Mouse (Mus musculus): ENCODE measurements around the gene Nfkb1. TPM values are rescaled to one million over a fixed set of nuclear protein-coding genes. Genes with fewer than 3 reads are reported as not detected.
A peak's percentile ranks its signal among the peaks of the same experiment; 100 is the strongest.

Gene Nfkb1
- polyA plus RNA-seq, 1 experiment from 2014 or later = 35.9 TPM

DNA sequence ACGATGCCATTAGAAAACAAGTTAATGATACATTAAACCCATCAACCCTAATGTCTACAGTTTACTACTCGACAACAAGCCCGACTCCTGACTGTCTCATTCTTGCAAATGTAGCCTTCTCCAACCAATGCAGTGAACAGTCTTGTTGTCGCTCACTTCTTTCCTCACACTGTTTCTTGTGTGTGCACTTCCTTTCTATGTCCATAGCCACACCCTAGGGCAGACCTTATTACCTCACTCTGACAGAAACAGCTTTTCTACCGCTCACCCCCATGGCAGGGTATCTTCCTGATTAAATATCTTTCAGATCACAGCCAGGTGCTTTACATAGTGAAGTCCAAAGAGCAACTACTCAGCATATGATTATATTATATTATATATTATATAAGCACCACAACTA is 15.9 kb downstream of the Nfkb1 start:
- no peak overlapping the region for H3K4me2 ChIP-seq (replicated peaks; ENCODE audit: low read depth, low read length)
- TF ChIP-seq CTCF (IDR thresholded peaks at IDR 0.05) (no peak), EP300 (IDR thresholded peaks at IDR 0.05) (no peak)
- no peak overlapping the region for H3K27ac ChIP-seq (ENCODE audit: low read length)
- 82% methylated on average over 5 of the region's 5 CpGs for WGBS
- peaks cover 13% of the 10 kb centered on the region; the same call in 1 of the 2 replicates for H3K4me1 ChIP-seq (ENCODE audit: insufficient read depth, low read depth, low read length)
- H3K27me3 ChIP-seq (replicated peaks; ENCODE audit: insufficient read depth, low read length) = no peaks in the 10 kb centered on the region
- no peaks in the 10 kb centered on the region for H3K36me3 ChIP-seq (ENCODE audit: insufficient read depth, low read length)
- DNase-seq (ENCODE audit: low spot score) (no peak), ATAC-seq (no peak)
- no peak overlapping the region for H3K9ac ChIP-seq (replicated peaks; ENCODE audit: low read depth)
- H3K4me3 ChIP-seq (ENCODE audit: low read depth, low read length) = no peak overlapping the region
- no peaks in the 10 kb centered on the region for H3K9me3 ChIP-seq (ENCODE audit: low read length)

DNA sequence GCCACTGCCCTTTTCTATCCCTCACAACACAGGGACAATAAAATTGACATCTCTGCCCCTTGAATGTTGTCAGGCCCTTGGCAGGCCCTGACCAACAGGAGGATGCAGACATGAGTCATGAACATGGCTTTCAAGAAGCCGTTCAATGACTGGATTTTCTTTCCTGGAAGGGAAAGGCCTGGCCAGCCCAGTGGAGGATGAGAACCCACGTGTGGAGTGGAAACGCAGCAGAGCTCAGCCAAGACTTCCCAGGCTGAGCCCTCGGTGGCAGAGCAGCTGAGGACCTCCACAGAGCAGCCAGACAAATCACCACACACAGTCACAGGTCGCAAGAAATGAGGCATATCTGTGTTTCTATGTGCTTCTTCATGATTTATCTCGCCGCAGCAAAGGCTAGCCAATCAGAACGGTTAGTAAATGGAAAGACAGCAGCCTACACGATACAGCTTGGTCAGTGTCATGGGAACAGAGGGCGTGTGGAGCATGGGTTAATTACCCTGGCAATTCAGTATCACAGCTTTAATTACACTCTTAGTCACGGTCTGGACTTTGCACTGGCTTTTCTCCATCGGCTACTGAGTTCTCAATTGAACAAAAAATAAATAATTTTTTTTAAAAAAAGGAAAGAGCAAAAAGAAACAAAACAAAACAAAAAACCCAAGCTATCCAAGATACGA is 16.5 kb downstream of the Nfkb1 start:
- H3K27ac ChIP-seq (ENCODE audit: low read length) = no peak overlapping the region

DNA sequence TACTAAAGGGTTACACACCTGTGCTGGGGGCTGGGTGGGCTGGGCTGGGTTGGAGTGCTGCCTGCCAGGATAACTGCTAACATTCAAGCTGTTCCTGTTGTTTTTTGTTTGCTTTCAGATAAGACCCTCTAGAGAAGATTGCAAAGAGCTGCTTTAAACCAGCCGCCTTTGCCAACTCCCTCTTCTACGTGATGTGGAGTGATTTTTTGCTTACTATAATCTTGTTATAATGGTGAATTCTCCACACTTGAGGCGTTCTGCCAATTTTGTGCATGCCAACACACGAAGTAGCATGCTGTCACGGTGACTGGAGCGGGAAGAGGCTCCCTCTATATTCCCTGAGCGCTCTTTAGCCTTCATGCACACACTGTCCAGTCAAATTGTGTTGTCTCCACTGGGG is 17.7 kb downstream of the Nfkb1 start:
- Histone ChIP-seq H3K4me1 (ENCODE audit: insufficient read depth, low read depth, low read length) (peaks cover 13% of the 10 kb centered on the region; the same call in 1 of the 2 replicates), H3K4me2 (replicated peaks; ENCODE audit: low read depth, low read length) (peak overlapping the region; percentile 19; the same call in 1 of the 2 replicates), H3K27me3 (replicated peaks; ENCODE audit: insufficient read depth, low read length) (no peaks in the 10 kb centered on the region), H3K9me3 (ENCODE audit: low read length) (no peaks in the 10 kb centered on the region), H3K9ac (replicated peaks; ENCODE audit: low read depth) (no peak overlapping the region), H3K4me3 (ENCODE audit: low read depth, low read length) (no peak overlapping the region), H3K27ac (ENCODE audit: low read length) (peak overlapping the region; percentile 60; the same call in 1 of the 2 replicates), H3K36me3 (ENCODE audit: insufficient read depth, low read length) (no peaks in the 10 kb centered on the region)
- TF ChIP-seq EP300 (IDR thresholded peaks at IDR 0.05) = peak; percentile 89
- TF ChIP-seq CTCF (IDR thresholded peaks at IDR 0.05) = no peak
- peak; percentile 87 for ATAC-seq
- WGBS = 38% methylated on average over 7 of the region's 7 CpGs
- DNase-seq (ENCODE audit: low spot score) = peak; percentile 92

More for the DNA sequence above, 16.5 kb downstream of the Nfkb1 start:
- WGBS = 44% methylated on average over 13 of the region's 13 CpGs
- Histone ChIP-seq H3K9me3 (ENCODE audit: low read length) (no peaks in the 10 kb centered on the region), H3K4me3 (ENCODE audit: low read depth, low read length) (no peak overlapping the region), H3K27me3 (replicated peaks; ENCODE audit: insufficient read depth, low read length) (no peaks in the 10 kb centered on the region), H3K9ac (replicated peaks; ENCODE audit: low read depth) (no peak overlapping the region), H3K4me1 (ENCODE audit: insufficient read depth, low read depth, low read length) (peaks cover 13% of the 10 kb centered on the region; the same call in 1 of the 2 replicates), H3K36me3 (ENCODE audit: insufficient read depth, low read length) (no peaks in the 10 kb centered on the region), H3K4me2 (replicated peaks; ENCODE audit: low read depth, low read length) (no peak overlapping the region)
- DNase-seq (ENCODE audit: low spot score) = peak; percentile 55
- TF ChIP-seq CTCF (IDR thresholded peaks at IDR 0.05) (no peak), EP300 (IDR thresholded peaks at IDR 0.05) (no peak)
- ATAC-seq = peak; percentile 8; the same call in 1 of the 2 replicates

DNA sequence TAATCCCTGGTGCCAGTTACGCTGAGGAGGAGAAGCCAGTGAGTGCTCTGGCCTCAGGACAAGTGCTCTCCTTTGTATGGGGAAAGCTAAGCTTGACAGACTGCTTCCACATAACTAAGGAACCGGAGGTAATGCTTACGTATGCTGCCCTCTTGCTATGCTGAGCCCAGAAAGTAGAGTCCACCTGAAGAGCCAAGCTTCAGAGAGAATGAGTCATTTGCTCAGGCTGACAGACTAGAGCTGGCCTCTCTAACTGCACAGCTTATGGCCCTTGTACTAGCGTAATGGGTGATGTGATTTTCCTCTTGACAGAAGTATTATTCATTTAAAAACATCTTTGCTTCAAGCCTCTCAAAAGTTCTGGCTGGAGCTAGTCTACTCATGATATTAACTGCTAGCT is 18.3 kb downstream of the Nfkb1 start:
- ATAC-seq = peak; percentile 93
- 63% methylated on average over 4 of the region's 4 CpGs for WGBS

DNA sequence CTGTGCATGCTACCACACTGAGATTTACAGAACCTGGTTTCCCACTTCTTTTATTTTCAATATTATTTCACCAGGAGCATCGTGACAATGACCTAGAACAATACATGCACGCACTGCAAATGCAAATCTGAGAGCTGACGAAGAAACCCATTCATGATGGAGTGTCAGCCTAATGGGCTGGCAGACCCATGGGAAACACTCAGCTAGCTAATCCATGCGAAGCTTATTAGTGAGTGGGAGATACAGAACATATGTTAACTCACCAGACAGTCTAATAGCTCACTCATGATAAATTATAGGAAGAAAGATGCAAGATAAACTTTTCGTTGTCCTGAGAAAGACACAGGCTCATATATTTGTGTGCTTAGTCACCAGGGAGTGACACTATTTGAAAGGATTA is 19.2 kb downstream of the Nfkb1 start:
- Histone ChIP-seq H3K4me3 (ENCODE audit: low read depth, low read length) (no peak overlapping the region), H3K9ac (replicated peaks; ENCODE audit: low read depth) (no peak overlapping the region), H3K4me2 (replicated peaks; ENCODE audit: low read depth, low read length) (no peak overlapping the region), H3K27me3 (replicated peaks; ENCODE audit: insufficient read depth, low read length) (no peaks in the 10 kb centered on the region), H3K9me3 (ENCODE audit: low read length) (no peaks in the 10 kb centered on the region), H3K27ac (ENCODE audit: low read length) (0 out of 2 replicates have a peak overlapping the region, but pooled peaks have one; percentile 60), H3K36me3 (ENCODE audit: insufficient read depth, low read length) (no peaks in the 10 kb centered on the region), H3K4me1 (ENCODE audit: insufficient read depth, low read depth, low read length) (peaks cover 13% of the 10 kb centered on the region; the same call in 1 of the 2 replicates)
- ATAC-seq = no peak
- TF ChIP-seq EP300 (IDR thresholded peaks at IDR 0.05) (no peak), CTCF (IDR thresholded peaks at IDR 0.05) (no peak)
- WGBS = 71% methylated on average over 5 of the region's 5 CpGs
- DNase-seq (ENCODE audit: low spot score) = no peak

More for the DNA sequence above, 18.3 kb downstream of the Nfkb1 start:
- Histone ChIP-seq H3K4me1 (ENCODE audit: insufficient read depth, low read depth, low read length) (peaks cover 13% of the 10 kb centered on the region; the same call in 1 of the 2 replicates), H3K4me2 (replicated peaks; ENCODE audit: low read depth, low read length) (no peak overlapping the region), H3K27me3 (replicated peaks; ENCODE audit: insufficient read depth, low read length) (no peaks in the 10 kb centered on the region), H3K9ac (replicated peaks; ENCODE audit: low read depth) (no peak overlapping the region), H3K4me3 (ENCODE audit: low read depth, low read length) (no peak overlapping the region), H3K27ac (ENCODE audit: low read length) (peak overlapping the region; percentile 60), H3K9me3 (ENCODE audit: low read length) (no peaks in the 10 kb centered on the region), H3K36me3 (ENCODE audit: insufficient read depth, low read length) (no peaks in the 10 kb centered on the region)
- no peak for TF ChIP-seq CTCF (IDR thresholded peaks at IDR 0.05)
- TF ChIP-seq EP300 (IDR thresholded peaks at IDR 0.05) = no peak
- peak; percentile 89 for DNase-seq (ENCODE audit: low spot score)

DNA sequence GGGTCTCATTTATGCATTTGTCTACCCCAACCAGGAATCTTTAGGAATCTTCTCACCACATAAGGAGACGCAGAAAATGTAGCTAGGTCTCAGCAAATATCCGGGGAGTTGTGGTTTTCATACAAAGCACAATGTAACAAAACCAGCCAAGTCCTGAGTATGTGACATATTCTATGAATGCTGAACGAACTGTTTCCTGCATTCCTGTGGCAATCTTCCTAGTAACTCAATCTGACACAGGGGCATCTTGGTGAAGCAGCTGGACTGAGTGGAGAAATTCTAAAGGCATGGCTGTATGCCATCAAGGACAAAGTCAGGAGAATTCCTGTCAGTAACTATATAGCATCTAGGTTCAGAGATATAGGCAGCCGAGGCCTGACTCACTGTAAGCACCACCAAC is 20.5 kb downstream of the Nfkb1 start:
- Histone ChIP-seq H3K4me1 (ENCODE audit: insufficient read depth, low read depth, low read length) (peaks cover 6% of the 10 kb centered on the region; the same call in 1 of the 2 replicates), H3K4me3 (ENCODE audit: low read depth, low read length) (no peak overlapping the region), H3K27me3 (replicated peaks; ENCODE audit: insufficient read depth, low read length) (no peaks in the 10 kb centered on the region), H3K9ac (replicated peaks; ENCODE audit: low read depth) (no peak overlapping the region), H3K4me2 (replicated peaks; ENCODE audit: low read depth, low read length) (no peak overlapping the region), H3K36me3 (ENCODE audit: insufficient read depth, low read length) (peaks cover 7% of the 10 kb centered on the region; the same call in 1 of the 2 replicates), H3K27ac (ENCODE audit: low read length) (peak overlapping the region; percentile 26; the same call in 1 of the 2 replicates), H3K9me3 (ENCODE audit: low read length) (no peaks in the 10 kb centered on the region)
- TF ChIP-seq CTCF (IDR thresholded peaks at IDR 0.05) (no peak), EP300 (IDR thresholded peaks at IDR 0.05) (no peak)
- DNase-seq (ENCODE audit: low spot score) (peak; percentile 47), ATAC-seq (no peak)
- 50% methylated on average over 4 of the region's 4 CpGs for WGBS
